Mouse (Mus musculus): Measurements from ENCODE around the gene Lsamp.

DNA sequence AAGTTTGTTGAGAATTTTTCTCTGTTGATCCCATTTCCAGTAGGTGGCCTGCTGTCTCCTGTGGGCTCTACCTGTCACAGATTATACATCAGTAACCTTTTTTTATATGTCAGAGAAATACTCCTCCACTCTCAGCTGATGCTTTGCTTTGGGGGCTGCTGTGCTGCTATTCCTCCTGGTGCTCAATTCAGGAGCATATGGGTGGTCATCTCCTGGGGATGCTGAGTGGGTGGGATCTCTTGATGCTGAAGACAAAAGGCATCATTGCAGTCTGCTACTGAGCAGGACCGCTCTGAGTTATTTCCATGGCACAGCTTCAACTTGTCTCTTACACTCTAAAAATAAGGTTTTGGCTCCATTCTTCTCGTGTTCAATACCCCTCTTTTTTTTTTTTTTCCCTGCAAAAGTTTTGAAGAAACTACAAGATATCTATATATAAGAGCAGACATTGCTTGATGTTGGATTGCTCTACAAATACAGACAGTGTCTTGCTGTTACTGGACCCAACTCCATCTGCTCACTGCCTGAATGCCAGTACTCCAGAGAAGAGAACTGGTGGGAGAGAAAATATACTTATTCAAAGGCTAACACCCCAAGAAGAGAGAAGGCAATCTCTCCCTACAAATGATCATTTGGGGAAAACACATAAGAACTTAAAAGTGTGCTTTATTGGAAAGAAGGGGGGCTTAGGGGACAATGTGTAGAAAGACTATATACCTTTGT, 1690.3 kb downstream of the Lsamp start:
- no peak for TF ChIP-seq ZNF384 (IDR thresholded peaks at IDR 0.05; ENCODE audit: low read depth, low read length)
- no peak for TF ChIP-seq HCFC1 (IDR thresholded peaks at IDR 0.05; ENCODE audit: borderline replicate concordance, insufficient read depth, low read length)
- TF ChIP-seq MAFK (IDR thresholded peaks at IDR 0.05; ENCODE audit: insufficient read depth, low read depth, low read length) = no peak
- no peak for TF ChIP-seq ZC3H11A (IDR thresholded peaks at IDR 0.05; ENCODE audit: borderline replicate concordance, low read depth, low read length)
